Mouse (Mus musculus): ENCODE measurements around the gene Ier5.

DNA sequence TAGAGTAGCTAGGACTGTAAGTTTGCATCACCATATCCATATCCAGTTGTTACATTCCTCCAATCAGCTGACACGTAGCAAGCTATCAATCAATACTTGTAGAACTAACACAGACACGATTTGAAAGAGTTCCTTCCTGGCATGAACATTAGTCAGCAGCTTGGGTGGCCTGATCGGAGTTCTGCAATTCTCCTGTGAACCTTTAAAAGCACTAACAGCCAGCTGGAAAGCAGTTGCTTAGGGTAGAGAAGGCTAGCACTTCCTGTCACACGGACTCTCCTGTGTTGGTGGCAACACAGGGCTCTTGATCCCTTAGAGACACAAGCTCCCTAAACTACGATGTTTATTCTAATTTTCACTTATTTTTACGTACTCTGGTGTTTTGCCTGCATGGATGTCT lies 46.2 kb upstream of the Ier5 start:
- TF ChIP-seq CTCF (IDR thresholded peaks at IDR 0.05; ENCODE audit: low read depth, low read length), result no peak
- no peak for TF ChIP-seq TAL1 (conservative IDR thresholded peaks at IDR 0.05; ENCODE audit: low read depth, low read length)
- no peak for TF ChIP-seq GATA1 (IDR thresholded peaks at IDR 0.05; ENCODE audit: borderline replicate concordance, low read length)
- TF ChIP-seq POLR2AphosphoS5 (IDR thresholded peaks at IDR 0.05; ENCODE audit: insufficient replicate concordance, low read depth, low read length), result no peak
